Mouse (Mus musculus) heart, embryonic 10.5 days (tissue): ENCODE measurements around the gene Accs. TPM values are rescaled to one million over a fixed set of nuclear protein-coding genes. Genes with fewer than 3 reads are reported as not detected.

Experiments
- DNase-seq: peaks from one replicate; pipeline ENCODE4 v3.0.0-alpha.2; 2017; ENCODE audit warnings: low spot score
- H3K27ac ChIP-seq: fragments of 300-500 bp; sonication (generic); 2 replicates; pipeline ENCODE4 v1.5.1; 2016; ENCODE audit warnings: mild to moderate bottlenecking
- H3K27me3 ChIP-seq: fragments of 300-500 bp; sonication (generic); 2 replicates; pipeline ENCODE4 v1.6.1; 2016; ENCODE audit warnings: mild to moderate bottlenecking; ENCODE audit not compliant: poor library complexity, insufficient read depth, severe bottlenecking
- H3K36me3 ChIP-seq: fragments of 300-500 bp; sonication (generic); 2 replicates; pipeline ENCODE4 v1.6.1; 2016; ENCODE audit warnings: mild to moderate bottlenecking, moderate library complexity
- H3K4me1 ChIP-seq: fragments of 300-500 bp; sonication (generic); 2 replicates; pipeline ENCODE4 v1.6.1; 2016; ENCODE audit warnings: mild to moderate bottlenecking
- H3K4me3 ChIP-seq: fragments of 300-500 bp; sonication (generic); 2 replicates; pipeline ENCODE4 v1.5.1; 2016; ENCODE audit warnings: mild to moderate bottlenecking, moderate library complexity
- H3K9me3 ChIP-seq: fragments of 300-500 bp; sonication (generic); 2 replicates; pipeline ENCODE4 v1.6.1; 2016; ENCODE audit warnings: mild to moderate bottlenecking, moderate library complexity
- WGBS: fragments of 180-500 bp; shearing (Covaris S2); methylation state at CpG from one replicate; pipeline ENCODE4 v1.1.7; 2016; 5-methylcytosine and 5-hydroxymethylcytosine counted together
- polyA plus RNA-seq: library from polyadenylated mRNA; unstranded; fragments of >200 nt; fragmentation: Nextera tagmentation; extraction: Ambion mirVana; gene quantifications from 2 replicates; pipeline ENCODE4 v1.2.1, GENCODE M21; 2016

The Accs gene
- polyA plus RNA-seq, 1 experiment from 2014 or later, result 7.9 TPM

DNA sequence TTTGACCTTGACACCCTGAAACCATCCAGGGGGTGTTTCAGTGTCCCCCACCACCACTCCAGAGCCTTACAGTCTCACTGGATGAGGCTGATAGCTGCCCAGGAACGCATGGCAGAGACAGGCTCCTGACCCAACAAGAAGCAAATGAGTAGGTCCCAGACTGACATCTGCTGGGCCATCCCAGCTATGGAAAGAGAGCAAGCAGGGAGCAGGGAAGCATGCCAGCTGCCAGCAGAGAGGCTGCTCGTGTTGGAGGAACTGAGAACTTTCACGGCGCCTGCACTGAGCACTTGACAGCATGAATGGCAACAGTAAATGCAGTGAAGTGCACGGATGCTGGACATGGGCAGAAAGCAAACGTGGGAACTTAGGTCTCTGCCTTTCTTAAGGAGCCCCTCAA is 9.6 kb downstream of the Accs start:
- no peaks in the 10 kb centered on the region for H3K9me3 ChIP-seq
- no peak overlapping the region for H3K4me3 ChIP-seq
- no peak for DNase-seq
- peaks cover 87% of the 10 kb centered on the region for H3K36me3 ChIP-seq
- 75% methylated on average over 6 of the region's 6 CpGs for WGBS
- H3K4me1 ChIP-seq, result peaks cover 16% of the 10 kb centered on the region
- no peak overlapping the region for H3K27ac ChIP-seq
- no peaks in the 10 kb centered on the region for H3K27me3 ChIP-seq

DNA sequence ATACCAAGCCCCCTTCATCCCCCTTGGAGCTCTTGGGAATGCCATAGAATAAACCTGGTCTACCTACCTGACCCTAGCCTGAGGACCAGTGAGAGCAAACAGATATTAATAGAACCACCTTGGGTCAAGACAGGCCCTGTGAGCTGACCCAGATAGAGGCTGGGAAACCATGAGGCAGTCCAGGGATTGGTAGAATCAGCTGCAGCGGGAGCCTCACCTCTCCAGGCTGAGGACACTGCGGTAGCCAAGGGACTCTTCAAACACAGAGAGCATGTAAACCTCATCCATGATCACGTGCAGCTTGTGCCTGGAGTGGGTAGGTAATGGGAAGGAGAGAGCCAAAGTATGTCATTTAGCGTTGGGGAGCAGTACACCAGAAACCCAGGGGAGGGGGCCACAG is 10.8 kb downstream of the Accs start:
- WGBS, result 91% methylated on average over 4 of the region's 4 CpGs
- H3K27ac ChIP-seq, result no peak overlapping the region
- no peaks in the 10 kb centered on the region for H3K9me3 ChIP-seq
- H3K4me3 ChIP-seq, result no peak overlapping the region
- H3K27me3 ChIP-seq, result no peaks in the 10 kb centered on the region
- no peak for DNase-seq
- peaks cover 85% of the 10 kb centered on the region for H3K36me3 ChIP-seq
- peaks cover 16% of the 10 kb centered on the region for H3K4me1 ChIP-seq

DNA sequence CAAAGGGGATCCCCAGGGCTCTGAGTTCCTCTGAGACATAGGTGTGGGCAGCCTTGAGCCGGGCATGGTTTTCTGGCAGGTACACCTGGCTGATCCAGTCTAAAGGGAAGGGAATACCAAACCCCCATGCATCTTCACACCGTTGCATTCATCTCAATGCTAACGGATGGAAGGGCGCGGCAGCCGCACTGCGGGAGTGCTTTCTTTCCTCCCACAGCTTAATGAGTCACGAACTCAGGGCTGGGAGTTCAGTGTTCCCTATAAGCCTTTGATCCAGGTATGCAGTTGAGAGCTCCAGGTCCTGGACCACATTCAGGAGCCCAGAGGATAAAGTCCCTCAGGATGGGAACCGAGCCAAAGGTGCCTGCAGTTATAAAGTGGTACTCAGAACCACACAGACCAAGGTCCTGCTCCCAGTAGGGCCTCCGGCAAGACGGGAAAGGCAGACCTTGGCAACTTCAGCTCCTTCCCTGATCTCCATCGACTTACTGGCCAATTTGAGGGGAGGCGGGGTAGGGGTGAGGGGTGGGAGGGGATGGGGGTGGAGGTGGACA is 13.4 kb downstream of the Accs start:
- no peak for DNase-seq
- no peak overlapping the region for H3K27ac ChIP-seq
- H3K9me3 ChIP-seq, result no peaks in the 10 kb centered on the region
- H3K36me3 ChIP-seq, result peaks cover 60% of the 10 kb centered on the region
- H3K27me3 ChIP-seq, result no peaks in the 10 kb centered on the region
- H3K4me1 ChIP-seq, result peaks cover 5% of the 10 kb centered on the region; the same call in 1 of the 2 replicates
- H3K4me3 ChIP-seq, result no peak overlapping the region
- WGBS, result 68% methylated on average over 13 of the region's 13 CpGs

DNA sequence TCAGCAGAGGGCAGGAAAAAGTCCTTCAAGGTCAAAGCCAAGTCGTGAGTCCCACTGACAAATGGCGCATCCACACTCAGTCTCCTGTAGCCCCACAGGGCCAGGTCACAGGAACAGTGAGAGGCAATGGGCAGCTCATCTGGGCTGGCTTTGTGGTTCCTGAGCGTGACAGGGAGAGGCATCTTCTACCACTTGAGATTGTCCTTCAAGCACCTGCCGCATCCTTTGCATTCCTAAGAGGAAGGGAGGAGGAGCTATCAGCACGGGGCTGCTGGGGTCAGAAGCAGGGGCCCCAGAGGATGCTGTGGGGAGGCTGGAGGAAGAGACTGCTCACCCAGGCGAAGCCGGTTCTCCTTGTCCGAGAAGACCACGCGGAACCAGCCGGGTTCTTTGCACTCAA is 14.1 kb downstream of the Accs start:
- Histone ChIP-seq H3K9me3 (no peaks in the 10 kb centered on the region), H3K4me1 (peaks cover 5% of the 10 kb centered on the region; the same call in 1 of the 2 replicates), H3K4me3 (no peak overlapping the region), H3K27me3 (no peaks in the 10 kb centered on the region), H3K36me3 (peaks cover 53% of the 10 kb centered on the region), H3K27ac (no peak overlapping the region)
- DNase-seq, result no peak
- 64% methylated on average over 11 of the region's 11 CpGs for WGBS

DNA sequence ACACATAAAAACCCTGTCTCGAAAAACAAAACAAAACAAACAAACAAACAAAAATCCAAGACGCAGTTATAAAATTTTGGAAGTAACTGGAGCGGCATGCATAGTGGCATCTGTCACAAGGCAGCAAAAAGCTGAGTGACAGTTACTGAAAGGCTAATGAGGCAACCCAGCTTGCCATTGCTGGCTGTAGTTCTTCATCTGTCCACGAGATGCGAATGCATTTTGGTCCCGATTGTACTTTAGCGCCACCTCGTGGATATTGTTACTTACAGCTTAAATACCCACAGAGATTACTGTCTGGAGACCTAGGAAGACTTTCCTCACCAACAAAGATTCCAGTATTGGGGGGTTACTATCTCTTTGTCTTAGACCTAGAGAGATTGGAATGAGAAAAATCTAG is 26.2 kb downstream of the Accs start:
- 23% methylated on average over 8 of the region's 8 CpGs for WGBS
- Histone ChIP-seq H3K27me3 (no peaks in the 10 kb centered on the region), H3K27ac (no peak overlapping the region), H3K4me1 (peaks cover 23% of the 10 kb centered on the region), H3K36me3 (peaks cover 9% of the 10 kb centered on the region), H3K4me3 (no peak overlapping the region), H3K9me3 (no peaks in the 10 kb centered on the region)
- peak; percentile 91 for DNase-seq

DNA sequence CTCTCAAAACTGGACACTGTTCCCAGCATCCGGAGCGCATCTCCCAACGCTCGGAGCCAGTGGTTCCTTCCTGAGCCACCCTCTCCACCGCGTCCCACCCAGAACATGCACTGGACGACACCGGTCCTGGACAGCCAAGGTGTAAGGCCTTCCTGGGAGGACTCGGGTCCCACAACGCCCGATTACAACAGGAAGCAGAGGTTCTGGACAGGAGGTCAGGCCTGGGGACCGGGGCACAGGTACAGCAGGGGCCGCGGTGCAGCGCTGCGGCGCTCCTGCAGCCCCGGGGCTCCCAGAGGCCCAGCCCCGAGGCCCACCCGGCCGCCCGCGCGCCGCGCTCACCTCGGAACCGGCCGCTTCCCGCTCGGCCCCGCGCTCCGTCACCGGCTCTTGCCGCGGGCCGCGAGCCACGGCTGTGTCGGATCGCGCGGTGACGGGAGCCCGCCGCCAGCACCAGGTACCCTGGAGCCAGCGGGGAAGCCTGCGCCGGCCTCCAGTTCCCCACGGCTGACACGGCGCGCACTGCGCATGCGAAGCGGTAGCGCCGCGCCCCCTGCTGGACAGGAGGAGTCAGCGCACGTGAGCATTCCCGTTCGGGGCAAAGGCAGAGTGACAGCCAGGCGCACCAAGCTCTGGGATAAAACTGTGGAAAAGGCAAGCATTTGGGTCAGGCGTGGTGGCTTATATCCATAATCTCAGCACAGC is 27.5 kb downstream of the Accs start, which contains the start of gene Ext2:
Gene Ext2 (minus strand): TSS at position 524 of the 705 bp plus-strand sequence.
- peak within 1 kb of the TSS; percentile 99 for H3K4me3 ChIP-seq
- under 1% methylated on average over 66 of the region's 66 CpGs for WGBS
- peaks cover 23% of the 10 kb centered on the region for H3K4me1 ChIP-seq
- peaks cover 9% of the 10 kb centered on the region for H3K36me3 ChIP-seq
- H3K27ac ChIP-seq, result peak within 1 kb of the TSS; percentile 96
- no peaks in the 10 kb centered on the region for H3K27me3 ChIP-seq
- DNase-seq, result peak; percentile 94
- H3K9me3 ChIP-seq, result no peaks in the 10 kb centered on the region

DNA sequence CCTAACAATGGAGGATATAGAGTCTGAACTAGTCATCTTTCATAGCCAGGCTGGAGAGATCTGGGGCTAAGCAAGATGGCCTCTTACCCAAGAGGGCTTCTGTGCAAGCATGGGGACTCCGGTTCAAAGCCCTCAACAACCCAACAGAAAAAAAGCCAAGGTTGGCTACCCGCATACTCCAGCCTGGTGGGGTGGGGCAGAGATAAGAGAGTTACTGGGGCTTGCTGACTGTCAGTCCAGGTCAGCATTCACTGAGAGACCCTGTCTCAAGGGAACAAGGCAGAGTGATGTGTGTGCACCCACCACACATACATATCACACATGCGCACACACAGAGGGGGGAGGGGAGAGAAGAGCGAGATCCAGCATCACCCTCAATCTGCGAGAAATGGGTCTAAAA is 32.0 kb downstream of the Accs start:
- H3K4me1 ChIP-seq, result peaks cover 23% of the 10 kb centered on the region
- H3K4me3 ChIP-seq, result no peak overlapping the region
- no peak for DNase-seq
- no peak overlapping the region for H3K27ac ChIP-seq
- 85% methylated on average over 5 of the region's 5 CpGs for WGBS
- H3K27me3 ChIP-seq, result no peaks in the 10 kb centered on the region
- no peaks in the 10 kb centered on the region for H3K9me3 ChIP-seq
- peaks cover 18% of the 10 kb centered on the region for H3K36me3 ChIP-seq

DNA sequence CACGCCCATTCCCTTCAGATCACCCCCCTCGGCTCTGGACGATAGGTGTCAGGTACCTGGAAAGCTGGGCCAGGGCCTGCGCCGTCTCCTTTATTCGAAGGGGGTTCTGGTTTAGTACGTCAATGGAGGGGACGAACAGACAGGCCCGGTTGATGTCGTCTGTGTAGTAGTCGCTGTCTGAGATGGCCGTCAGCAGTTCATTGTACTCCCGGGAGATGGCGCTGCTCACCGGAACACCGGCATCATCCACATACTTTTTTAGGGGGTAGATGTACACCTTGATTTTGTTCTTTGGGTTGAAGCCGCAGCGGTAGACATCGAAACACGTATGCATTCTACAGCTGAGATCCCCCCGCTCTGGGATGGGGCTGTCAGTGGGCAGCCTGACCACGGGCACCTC is 36.4 kb downstream of the Accs start:
- no peaks in the 10 kb centered on the region for H3K4me1 ChIP-seq
- H3K27ac ChIP-seq, result no peak overlapping the region
- no peaks in the 10 kb centered on the region for H3K27me3 ChIP-seq
- H3K36me3 ChIP-seq, result peaks cover 49% of the 10 kb centered on the region
- no peak for DNase-seq
- WGBS, result 88% methylated on average over 22 of the region's 22 CpGs
- H3K4me3 ChIP-seq, result no peak overlapping the region
- H3K9me3 ChIP-seq, result no peaks in the 10 kb centered on the region

DNA sequence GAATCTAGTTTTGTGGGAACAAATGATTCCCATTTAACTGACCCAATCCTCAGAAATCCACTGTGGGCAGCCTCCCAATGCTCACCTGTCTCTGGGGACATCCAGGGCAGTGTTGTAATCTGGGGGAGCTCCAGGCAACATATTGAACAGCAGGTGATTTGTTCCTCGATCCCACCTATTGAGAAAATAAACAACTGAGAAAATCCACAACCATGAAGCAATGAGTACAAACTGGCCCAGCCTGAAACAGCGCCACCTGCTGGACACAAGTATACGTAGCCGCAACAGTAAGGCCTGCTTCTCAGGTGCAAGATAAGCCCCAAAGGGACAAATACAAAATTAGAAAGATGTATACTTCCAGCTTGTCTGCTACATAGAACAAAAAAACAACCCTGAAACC is 37.9 kb downstream of the Accs start:
- Histone ChIP-seq H3K36me3 (peaks cover 60% of the 10 kb centered on the region), H3K4me3 (no peak overlapping the region), H3K27me3 (no peaks in the 10 kb centered on the region), H3K4me1 (no peaks in the 10 kb centered on the region), H3K27ac (no peak overlapping the region), H3K9me3 (no peaks in the 10 kb centered on the region)
- WGBS, result 37% methylated on average over 4 of the region's 4 CpGs
- no peak for DNase-seq

DNA sequence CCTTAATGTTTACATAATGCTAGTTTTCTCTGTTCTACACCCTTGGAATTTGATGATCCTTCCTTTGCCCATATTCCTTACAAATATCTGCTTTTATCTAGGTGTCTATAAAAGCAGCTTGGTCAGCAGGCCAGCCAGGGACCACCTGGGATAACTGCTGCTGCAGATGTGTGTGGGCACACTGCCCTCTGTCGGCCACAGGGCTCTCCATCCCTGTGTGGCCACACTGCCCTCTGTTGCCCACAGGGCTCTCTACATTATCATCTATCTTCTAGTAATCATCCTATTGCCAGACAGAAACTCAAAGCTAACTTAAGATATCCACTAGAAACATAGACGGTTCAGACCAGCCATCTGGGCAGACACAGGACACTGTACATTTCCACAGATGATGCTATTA is 39.8 kb downstream of the Accs start:
- Histone ChIP-seq H3K9me3 (no peaks in the 10 kb centered on the region), H3K36me3 (peaks cover 76% of the 10 kb centered on the region), H3K4me3 (no peak overlapping the region), H3K27ac (no peak overlapping the region), H3K4me1 (no peaks in the 10 kb centered on the region), H3K27me3 (no peaks in the 10 kb centered on the region)
- no peak for DNase-seq
- 9% methylated on average over 2 of the region's 2 CpGs for WGBS

DNA sequence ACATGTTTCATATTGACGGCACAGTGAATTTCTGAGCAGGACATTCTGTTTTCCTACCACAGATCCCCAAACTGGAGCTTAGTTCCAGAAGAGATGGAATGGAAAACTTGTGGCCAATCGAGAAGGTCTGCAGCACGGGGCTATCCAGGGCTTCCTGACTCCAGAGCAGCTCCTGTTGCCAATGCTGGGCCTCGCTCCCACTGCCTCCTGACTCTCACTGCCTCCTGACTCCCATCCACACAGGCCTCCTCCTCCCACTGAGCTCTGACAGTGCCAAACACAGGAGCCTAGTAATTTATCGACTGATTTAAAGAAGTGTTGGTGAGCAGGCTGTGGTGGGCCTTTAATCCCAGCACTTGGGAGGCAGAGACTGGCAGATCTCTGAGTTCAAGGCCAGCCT is 41.7 kb downstream of the Accs start:
- Histone ChIP-seq H3K36me3 (peaks cover 76% of the 10 kb centered on the region), H3K4me3 (no peak overlapping the region), H3K27ac (no peak overlapping the region), H3K9me3 (no peaks in the 10 kb centered on the region), H3K4me1 (no peaks in the 10 kb centered on the region), H3K27me3 (no peaks in the 10 kb centered on the region)
- no peak for DNase-seq
- WGBS, result 85% methylated on average over 5 of the region's 5 CpGs

DNA sequence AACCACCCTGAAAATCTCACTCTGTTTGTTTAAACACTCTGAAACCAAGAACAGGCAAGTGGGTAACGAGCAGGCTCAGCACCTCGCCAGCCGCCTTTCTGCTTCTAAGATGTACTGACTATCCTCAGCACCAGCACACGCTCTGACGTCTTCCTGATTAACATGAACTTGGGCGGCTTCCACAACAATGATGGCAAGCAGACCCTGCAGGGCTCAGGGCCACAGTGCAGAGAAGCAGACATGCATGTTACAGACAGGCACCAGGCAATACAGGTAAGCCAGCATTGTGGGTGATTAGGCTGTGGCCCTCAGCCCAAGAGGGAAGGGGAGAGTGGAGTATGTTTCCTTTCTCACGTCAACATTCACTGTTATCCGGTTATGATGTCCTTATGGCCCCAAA is 42.3 kb downstream of the Accs start:
- Histone ChIP-seq H3K27me3 (no peaks in the 10 kb centered on the region), H3K36me3 (peaks cover 71% of the 10 kb centered on the region), H3K4me1 (no peaks in the 10 kb centered on the region), H3K4me3 (no peak overlapping the region), H3K27ac (no peak overlapping the region), H3K9me3 (no peaks in the 10 kb centered on the region)
- DNase-seq, result no peak
- 85% methylated on average over 8 of the region's 8 CpGs for WGBS

DNA sequence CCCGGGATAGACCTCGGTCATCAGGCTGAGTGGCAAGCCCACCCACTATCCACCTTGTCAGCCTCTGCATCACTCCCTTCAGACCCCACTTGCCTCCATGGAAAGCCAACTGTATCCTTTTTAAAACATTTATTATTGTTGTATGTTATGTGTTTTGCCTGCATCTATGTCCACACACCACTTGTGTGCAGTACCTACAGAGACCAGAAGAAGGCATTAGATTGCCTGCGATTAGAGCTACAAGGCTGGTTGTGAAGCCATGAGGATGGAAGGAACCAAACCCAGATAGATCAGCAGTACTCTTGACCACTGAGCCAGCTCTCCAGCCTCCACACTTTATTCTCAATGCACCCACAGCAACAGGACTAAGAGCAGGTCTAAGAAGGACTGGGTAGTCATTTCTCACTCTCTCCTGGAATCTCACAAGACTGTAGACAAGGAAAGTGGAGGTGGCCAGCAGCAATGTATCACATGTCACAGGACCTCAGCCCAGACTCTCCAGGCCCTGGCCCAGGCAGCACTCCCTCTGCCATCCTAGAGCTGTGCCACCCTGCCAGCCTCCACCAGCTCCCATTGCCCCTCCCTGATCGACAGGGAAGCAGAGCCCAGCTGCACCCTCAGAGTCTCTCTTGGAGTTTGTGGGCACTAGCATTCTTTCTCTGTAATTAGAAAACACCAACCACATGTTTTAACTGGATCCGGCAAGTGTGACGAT is 43.1 kb downstream of the Accs start:
- Histone ChIP-seq H3K27ac (no peak overlapping the region), H3K4me1 (no peaks in the 10 kb centered on the region), H3K9me3 (no peaks in the 10 kb centered on the region), H3K4me3 (no peak overlapping the region), H3K27me3 (no peaks in the 10 kb centered on the region), H3K36me3 (peaks cover 66% of the 10 kb centered on the region)
- DNase-seq, result no peak
- 90% methylated on average over 6 of the region's 6 CpGs for WGBS
